15 mouse cellular contexts compared by ENCODE assay signal in genomic region chr15:88469508-88470455, GRCm38 (mm10).
A peak's percentile ranks its signal among the peaks of the same experiment; 100 is the strongest.
DNase-seq lines count a peak whose midpoint lies in the region; ATAC-seq and TF ChIP-seq lines count a peak whose summit lies in the region.
"Had no signal": no experiment of that assay in that cellular context is flagged by ENCODE, and none has a peak within 500 bp of the region (broad histone marks: within the 10 kb centered on the region; RNA-seq: fewer than 3 reads in every experiment).

No protein-coding gene starts in this region.

- intact Hi-C loops in heart, postnatal 10 days (cut with DNase I) = no loop called here

- 73% methylated on average over 15 of the region's 15 CpGs for WGBS in lung, embryonic 14.5 days
- WGBS in forebrain, embryonic 16.5 days = 57% methylated on average over 15 of the region's 15 CpGs

- no peak overlapping the region for H3K27ac ChIP-seq in lung, embryonic 14.5 days (ENCODE audit: low read depth)
- no peak overlapping the region for H3K27ac ChIP-seq in forebrain, embryonic 16.5 days (ENCODE audit: low read length)
- H3K27ac ChIP-seq: embryonic facial prominence, embryonic 12.5 days; kidney, embryonic 15.5 days; liver, embryonic 14.5 days; midbrain, embryonic 12.5 days had no signal

- peak; percentile 83 for DNase-seq in heart, adult 11 months
- no peak for DNase-seq in heart, postnatal 10 days
- DNase-seq in lung, embryonic 14.5 days = peak; percentile 21
- DNase-seq in lung, adult 18-20 months = no peak
- peak; percentile 2 for DNase-seq in NIH3T3 (ENCODE audit: low read depth)
- no peak for DNase-seq in adrenal gland, adult 2 months
- DNase-seq: gastrocnemius, postnatal 14 days had no signal

- no peak overlapping the region for H3K9ac ChIP-seq in lung, embryonic 14.5 days
- H3K9ac ChIP-seq in forebrain, embryonic 16.5 days (replicated peaks; ENCODE audit: low read depth, low read length) = no peak overlapping the region
- H3K9ac ChIP-seq: embryonic facial prominence, embryonic 12.5 days; kidney, embryonic 15.5 days; liver, embryonic 14.5 days; midbrain, embryonic 12.5 days had no signal

- no peak overlapping the region for H3K4me3 ChIP-seq in lung, embryonic 14.5 days (ENCODE audit: low read depth, low read length)
- H3K4me3 ChIP-seq in forebrain, embryonic 16.5 days (replicated peaks; ENCODE audit: low read length) = no peak overlapping the region
- H3K4me3 ChIP-seq: embryonic facial prominence, embryonic 12.5 days; kidney, embryonic 15.5 days; megakaryocyte, embryonic 14.5 days; midbrain, embryonic 12.5 days had no signal

- TF ChIP-seq CTCF in lung, embryonic 14.5 days (IDR thresholded peaks at IDR 0.05; ENCODE audit: low read depth) = no peak

- peak; percentile 28; the same call in 1 of the 2 replicates for ATAC-seq in lung, embryonic 14.5 days (ENCODE audit: insufficient read depth)
- peak; percentile 61 for ATAC-seq in forebrain, embryonic 16.5 days
- ATAC-seq: inflammation-experienced regulatory T-cells, adult 6 months had no signal

- H3K4me1 ChIP-seq in lung, embryonic 14.5 days (ENCODE audit: insufficient read depth) = no peaks in the 10 kb centered on the region
- H3K4me1 ChIP-seq in forebrain, embryonic 16.5 days (replicated peaks; ENCODE audit: control insufficient read depth, insufficient read depth, low read length) = peaks cover 15% of the 10 kb centered on the region
- H3K4me1 ChIP-seq: embryonic facial prominence, embryonic 12.5 days; megakaryocyte, embryonic 14.5 days had no signal

- H3K27me3 ChIP-seq in lung, embryonic 14.5 days (ENCODE audit: insufficient read depth, low read length) = no peaks in the 10 kb centered on the region
- no peaks in the 10 kb centered on the region for H3K27me3 ChIP-seq in forebrain, embryonic 16.5 days (replicated peaks; ENCODE audit: control insufficient read depth, insufficient read depth, low read length)
- H3K27me3 ChIP-seq: embryonic facial prominence, embryonic 12.5 days; megakaryocyte, embryonic 14.5 days had no signal

- H3K36me3 ChIP-seq in lung, embryonic 14.5 days (ENCODE audit: insufficient read depth) = no peaks in the 10 kb centered on the region
- H3K36me3 ChIP-seq in forebrain, embryonic 16.5 days (ENCODE audit: control insufficient read depth, insufficient read depth) = no peaks in the 10 kb centered on the region
- H3K36me3 ChIP-seq: embryonic facial prominence, embryonic 12.5 days; kidney, embryonic 15.5 days; midbrain, embryonic 12.5 days had no signal

- no peaks in the 10 kb centered on the region for H3K9me3 ChIP-seq in lung, embryonic 14.5 days (ENCODE audit: low read depth, low read length)
- H3K9me3 ChIP-seq in forebrain, embryonic 16.5 days (ENCODE audit: control insufficient read depth, low read length) = no peaks in the 10 kb centered on the region
- H3K9me3 ChIP-seq: embryonic facial prominence, embryonic 12.5 days; kidney, embryonic 15.5 days; midbrain, embryonic 12.5 days had no signal

- no peak overlapping the region for H3K4me2 ChIP-seq in lung, embryonic 14.5 days
- H3K4me2 ChIP-seq in forebrain, embryonic 16.5 days (ENCODE audit: low read length) = no peak overlapping the region
- H3K4me2 ChIP-seq: embryonic facial prominence, embryonic 12.5 days; heart, embryonic 11.5 days; kidney, embryonic 15.5 days; midbrain, embryonic 12.5 days had no signal

Comparison
In these comparisons a context has a peak if more than half of its experiments do, and no peak if none do; other contexts are left out.
1. DNase-seq: peak in heart, adult 11 months (single experiment), lung, embryonic 14.5 days (single experiment) and NIH3T3 (single experiment); none in heart, postnatal 10 days (0 of 2), lung, adult 18-20 months (0 of 2) and adrenal gland, adult 2 months (single experiment).